Mouse (Mus musculus) CH12F3 (cell line): ENCODE results near the gene Mrpl14.

Source experiments
- in situ Hi-C: fragments of 300-500 bp; cut with MboI; formaldehyde crosslinking; loops from 2 replicates; pipeline ENCODE4 v1.14.3; 2020; ENCODE audit warnings: low sequenced_read_pairs

Mrpl14 gene

DNA sequence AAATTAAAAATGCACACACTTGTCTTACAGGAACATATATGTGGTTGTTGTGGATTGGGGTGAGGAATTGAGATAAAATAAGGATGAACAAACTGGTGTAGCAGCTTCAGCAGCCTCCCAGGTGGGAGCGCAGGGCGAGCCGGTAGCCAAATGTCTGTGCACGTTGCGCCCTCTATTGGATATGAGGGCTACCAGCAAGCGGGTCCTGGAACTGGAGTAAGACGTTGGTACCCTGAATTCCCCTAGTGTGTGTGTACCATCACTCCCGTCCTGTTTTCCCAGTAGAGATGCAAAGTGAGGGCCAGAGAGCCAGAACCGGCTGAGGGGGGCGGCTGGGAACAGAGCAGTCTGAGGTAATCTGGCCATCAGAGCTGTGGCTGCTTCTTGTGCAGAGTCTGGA lies 32.2 kb downstream of the Mrpl14 start:
- in situ Hi-C loops: loop anchor here (5.0 kb wide), 1 partner anchor 41 kb away; no protein-coding TSS in a partner anchor

DNA sequence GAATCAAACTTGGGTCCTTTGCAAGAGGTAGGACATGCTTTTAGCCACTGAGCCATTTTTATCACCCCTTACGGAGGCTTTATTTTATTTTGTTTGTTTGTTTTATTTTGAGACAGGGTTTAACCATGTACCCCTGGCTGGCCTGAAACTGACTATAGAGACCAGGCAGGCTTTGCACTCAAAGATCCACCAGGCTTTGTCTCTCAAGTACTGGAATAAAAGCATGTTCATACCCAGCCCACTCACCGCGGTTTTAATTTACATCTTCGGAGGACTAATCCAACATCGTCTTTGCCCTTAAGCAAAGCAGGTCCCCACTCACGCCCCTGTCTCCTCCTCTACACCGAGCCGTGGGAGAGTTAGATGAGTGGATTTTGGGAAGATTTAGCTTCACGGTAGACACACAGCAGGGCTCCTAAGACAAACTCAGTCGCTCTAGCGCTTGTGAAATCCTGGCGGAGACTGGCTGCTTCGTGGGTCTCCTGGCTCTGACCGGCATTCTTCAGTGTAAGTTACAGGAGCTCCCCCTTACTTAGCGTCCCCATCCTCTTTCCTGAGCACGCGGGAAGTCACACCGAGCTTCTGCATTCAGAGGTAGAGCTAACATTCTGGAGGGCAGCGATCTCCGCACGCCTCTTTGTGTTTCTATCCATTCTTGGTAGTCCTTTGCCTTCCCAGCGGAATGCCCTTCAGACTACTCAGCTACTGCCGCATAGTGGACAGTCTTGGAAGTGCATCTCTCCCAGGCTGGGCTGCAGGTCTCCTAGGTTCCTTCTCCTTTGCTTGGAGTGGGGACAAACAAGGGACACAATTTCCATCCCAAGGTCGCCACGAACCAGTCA lies 37.8 kb downstream of the Mrpl14 start:
- in situ Hi-C loops: no loop called here

DNA sequence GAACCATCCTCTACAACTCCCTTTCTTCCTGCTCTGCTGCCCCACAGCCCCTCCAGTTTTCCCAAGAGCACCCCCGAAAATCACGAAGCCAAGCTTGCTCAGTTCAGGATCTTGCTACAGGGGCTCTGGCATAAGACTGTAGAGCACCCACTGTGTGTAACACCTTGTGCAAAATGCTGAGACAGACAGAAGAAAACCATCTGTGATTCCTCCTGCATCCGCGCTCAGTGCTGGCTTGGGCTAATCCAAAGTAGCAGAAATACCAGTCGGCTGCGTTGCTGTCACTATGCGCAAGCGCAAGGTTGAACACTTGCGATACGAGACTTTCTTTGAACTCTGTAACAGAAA lies 38.4 kb downstream of the Mrpl14 start:
- in situ Hi-C loops: no loop called here

DNA sequence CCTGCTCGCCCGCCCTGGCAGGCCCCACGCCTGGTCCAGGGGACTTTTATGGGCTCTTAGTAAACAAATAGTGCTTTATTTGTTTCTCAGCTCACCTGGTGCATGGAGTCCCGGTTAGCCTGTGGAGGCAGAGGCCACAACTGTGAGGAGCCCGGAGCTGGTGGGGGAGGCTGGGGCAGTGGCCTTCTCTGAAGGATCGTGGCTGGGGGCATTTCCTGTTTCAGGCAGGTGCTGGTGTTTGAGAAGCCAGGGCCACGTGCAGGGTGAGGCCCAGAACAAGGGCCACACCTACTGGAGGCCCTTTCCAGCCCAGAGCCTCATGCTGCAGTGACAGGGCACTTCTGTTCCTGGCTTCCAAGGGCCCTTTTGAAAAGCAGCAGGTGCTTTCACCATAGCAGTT lies 40.1 kb downstream of the Mrpl14 start:
- in situ Hi-C loops: no loop called here

DNA sequence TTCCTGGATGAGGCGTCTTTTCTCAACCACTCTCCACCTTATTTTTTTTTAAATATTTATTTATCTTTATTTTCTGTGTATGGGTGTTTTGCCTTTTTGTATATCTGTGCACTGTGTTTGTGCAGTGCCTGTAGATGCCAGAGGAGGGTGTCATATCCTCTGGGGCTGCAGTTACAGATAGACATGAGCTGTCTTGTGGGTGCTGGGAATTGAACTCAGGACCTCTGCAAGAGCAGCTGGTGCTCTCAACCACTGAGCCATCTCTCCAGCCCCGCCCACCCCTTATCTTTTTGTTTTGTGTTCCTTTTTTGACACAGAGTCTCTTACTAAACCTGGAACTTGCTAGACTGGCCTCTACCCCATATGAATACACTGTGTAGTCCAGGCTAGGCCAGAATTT lies 41.4 kb downstream of the Mrpl14 start:
- in situ Hi-C loops: no loop called here

DNA sequence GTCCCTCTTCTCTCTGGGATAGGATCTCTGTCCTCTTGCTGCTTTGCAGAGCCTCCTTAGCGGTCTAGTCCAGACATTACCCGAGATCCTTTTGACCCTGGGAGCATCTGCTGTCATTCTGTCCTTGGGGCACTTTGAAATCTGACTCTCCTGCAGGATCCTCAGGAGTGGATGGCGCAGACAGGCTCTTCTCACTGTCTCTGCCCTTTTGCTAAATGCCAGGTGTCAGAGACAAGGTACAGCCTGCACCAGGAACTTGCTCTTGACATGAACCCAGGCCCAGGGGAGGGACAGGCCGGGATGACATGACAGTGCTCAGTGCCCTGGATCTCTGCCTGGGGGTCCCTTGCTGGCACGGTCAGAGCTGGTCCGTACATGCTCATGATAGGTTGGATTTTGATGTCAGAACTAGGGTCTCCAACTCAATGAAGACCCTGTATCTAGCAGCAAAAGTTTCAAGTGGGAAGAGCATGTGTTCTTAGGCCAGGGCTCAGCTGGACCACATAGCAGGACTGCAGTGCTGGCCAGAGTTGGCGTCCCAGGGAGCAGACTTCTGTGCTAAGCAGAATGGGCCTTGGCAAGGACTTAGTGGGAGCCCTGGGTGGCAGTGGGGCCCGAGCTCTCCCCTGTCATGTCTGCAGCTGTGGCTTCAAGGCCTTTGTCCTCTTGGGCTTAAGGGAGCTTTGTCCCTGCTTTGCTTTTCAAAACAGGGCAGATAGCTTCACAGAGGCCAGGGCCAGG lies 42.0 kb downstream of the Mrpl14 start:
- in situ Hi-C loops: no loop called here

DNA sequence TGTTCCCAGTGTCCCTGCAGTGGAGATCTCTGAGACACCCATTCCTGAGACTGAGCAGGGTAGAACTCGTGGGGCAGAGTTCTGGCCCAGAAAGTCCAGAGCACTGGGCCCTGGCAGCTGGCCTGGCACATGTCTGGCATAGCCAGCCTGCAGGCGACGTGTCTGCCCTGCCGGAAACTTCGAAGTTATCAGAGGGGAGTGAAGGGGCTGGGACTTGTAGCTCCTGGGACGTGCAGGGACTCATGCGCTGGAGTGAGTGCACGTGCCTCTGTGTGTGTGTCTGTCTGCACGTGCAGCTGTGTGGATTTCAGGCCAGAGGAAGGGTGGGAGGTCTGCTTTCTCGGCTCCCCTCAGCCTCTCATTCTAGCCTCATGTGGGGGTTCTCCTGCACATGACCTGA lies 43.3 kb downstream of the Mrpl14 start:
- in situ Hi-C loops: no loop called here

DNA sequence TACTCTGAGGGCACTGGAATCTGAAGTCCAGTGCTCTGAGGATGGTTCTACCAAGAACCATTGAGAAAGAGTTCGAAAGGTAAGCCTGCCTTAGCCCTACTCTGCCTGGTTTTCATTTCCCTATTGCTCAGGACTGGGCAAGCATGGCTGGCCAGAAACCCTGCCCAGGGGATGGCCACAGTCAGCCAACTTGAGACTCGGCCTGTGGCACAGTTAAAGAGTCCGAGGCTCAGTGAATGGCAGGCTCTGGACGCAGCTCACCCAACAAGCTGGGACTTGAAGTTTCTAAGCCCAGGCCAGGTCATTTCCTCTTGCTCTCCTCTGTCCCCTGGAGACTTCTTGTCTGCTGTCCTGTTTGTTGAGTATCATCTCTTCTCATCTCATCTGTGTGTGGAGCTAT lies 44.6 kb downstream of the Mrpl14 start:
- in situ Hi-C loops: loop anchor here (5.0 kb wide), 1 partner anchor 302 kb away; the partner anchor contains the start of gene Vegfa

DNA sequence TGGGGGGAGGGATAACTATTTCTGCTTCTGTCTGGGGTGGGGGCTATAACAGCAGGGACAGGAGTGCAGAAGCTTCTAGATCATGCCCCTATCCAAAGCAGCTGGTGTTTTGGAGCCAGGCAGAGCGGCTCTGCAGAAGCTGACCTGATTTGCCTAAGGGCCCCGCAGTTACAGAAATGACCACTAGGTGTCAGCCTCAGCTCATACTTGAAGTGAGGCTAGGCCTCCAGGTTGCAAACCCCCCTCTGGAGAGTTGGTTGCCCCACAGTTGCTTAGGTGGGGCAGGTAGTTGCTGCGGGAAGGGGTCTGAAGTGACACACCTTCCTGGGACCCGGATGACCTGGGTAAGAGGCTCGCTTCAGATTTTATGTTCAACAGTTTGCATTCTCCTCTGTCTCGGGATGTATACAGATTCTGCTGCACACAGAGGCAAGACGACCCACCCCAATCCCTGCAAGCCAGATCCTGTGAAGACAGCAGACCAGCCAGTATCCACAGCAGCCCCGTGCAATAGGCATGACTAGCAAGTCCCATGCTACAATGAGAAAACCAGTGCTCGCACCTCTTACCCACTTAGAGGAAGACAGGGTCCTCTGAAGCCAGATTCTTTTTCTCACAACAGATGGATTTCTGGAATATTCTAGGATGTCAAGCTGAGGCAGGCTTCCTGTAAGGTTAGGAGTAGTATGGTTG lies 45.2 kb downstream of the Mrpl14 start:
- in situ Hi-C loops: loop anchor here (5.0 kb wide), 1 partner anchor 301 kb away; the partner anchor contains the start of gene Vegfa

DNA sequence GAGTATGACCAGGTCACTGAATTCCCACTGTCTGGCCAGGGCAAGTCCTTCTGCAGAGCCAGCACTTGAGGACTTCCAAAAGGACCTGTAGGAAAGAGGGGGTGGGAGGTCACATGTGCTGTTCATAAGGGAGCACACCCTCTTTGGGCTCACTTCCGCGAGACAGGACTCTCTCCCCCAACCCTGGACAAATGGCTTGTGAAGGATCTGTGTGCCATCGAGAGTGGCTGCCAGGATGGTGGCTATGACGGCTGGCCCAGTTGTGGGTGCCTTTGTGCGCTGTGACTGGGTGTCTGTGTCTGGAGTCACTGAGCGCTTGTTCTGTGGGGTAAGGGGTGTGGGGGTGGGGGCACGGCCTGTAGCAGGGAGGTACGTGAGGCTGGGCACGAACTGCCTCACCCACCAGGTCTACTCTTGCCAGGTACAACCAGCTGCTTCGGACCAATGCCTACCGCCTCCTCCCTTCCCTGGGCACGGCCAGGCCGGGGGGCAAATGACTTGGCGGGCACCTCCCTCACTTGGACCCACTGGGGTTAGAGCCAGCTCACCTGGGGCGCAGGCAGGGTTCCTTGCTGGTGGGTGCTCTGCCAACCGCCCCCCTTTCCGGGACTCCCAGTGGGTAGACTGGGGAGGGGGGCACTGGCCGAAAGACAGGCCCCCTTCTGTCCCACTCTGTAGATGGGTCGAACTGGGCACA lies 47.1 kb downstream of the Mrpl14 start:
- in situ Hi-C loops: loop anchor here (5.0 kb wide), 1 partner anchor 299 kb away; the partner anchor contains the start of gene Vegfa

DNA sequence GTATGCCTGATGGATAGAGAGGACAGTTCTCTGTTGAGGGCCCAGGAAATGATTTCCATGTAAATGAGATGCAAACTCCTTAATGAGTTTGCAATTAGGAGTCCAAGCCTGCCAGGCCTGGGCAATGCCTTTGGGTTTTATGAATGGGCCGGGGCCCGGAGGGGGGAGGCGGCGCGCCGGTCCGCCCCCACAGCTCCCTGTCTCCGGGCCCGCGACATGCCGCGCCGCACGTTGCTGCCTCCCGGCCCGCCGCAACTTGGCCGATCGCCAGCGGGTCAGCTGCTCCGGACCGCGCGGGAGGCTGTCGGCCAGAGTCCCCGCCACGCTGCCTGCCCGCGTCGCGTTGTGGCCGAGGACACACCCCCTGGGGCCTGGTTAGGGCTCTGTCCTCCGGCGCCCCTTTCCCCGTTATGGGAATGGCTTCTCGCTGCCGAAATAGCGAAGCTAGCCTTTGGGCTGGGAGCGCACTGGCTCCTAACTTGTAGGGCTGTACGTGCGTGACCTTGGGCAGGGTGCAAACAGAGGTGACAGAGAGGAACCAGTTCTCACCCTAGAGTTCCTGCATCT lies 47.7 kb downstream of the Mrpl14 start, which contains the start of gene 1600014C23Rik:
TSS of gene 1600014C23Rik (minus strand) at position 110 of the 567 bp plus-strand sequence.
- in situ Hi-C loops: loop anchor here (5.0 kb wide), 1 partner anchor 298 kb away; the partner anchor contains the start of gene Vegfa

DNA sequence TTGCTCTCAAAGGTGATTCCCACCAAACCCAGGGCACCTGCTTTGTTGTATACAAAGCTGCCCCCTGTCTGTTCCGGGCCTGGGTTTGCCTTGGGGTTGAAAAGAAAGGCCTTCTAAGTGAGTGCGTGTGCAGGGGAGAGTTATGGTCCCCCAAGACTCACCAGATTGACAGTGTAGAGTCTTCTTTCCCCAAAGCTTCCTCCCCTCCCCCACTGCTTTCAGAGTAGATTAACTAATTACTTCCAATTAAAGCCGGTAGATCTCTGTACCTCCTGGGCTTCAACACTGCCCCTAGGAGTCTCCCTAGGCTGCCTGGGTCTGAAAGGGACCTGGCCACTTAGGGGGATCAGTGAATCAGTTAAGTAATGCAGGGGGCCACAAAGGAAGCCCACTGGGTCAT lies 48.2 kb downstream of the Mrpl14 start:
- in situ Hi-C loops: loop anchor here (5.0 kb wide), 1 partner anchor 298 kb away; the partner anchor contains the start of gene Vegfa

DNA sequence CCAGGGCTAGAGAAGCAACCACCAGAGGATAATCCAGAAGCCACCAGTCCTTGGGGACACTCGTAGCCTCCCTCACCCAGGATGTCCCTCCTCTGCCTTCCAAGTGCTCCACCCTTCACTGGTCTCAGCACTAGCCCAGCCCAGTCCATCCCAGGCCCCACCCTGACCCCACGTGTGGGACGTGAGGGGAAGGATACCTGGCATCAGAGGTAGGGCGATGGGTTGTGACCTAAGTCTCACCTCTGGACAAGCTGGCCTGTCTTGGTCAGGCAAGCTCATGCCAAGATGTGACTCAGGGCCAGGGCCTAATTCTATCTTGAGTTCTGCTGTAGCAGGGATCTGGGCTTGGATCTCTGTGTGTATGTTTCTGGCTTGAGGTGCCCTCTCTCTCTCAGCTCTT lies 48.8 kb downstream of the Mrpl14 start:
- in situ Hi-C loops: loop anchor here (5.0 kb wide), 1 partner anchor 297 kb away; the partner anchor contains the start of gene Vegfa

DNA sequence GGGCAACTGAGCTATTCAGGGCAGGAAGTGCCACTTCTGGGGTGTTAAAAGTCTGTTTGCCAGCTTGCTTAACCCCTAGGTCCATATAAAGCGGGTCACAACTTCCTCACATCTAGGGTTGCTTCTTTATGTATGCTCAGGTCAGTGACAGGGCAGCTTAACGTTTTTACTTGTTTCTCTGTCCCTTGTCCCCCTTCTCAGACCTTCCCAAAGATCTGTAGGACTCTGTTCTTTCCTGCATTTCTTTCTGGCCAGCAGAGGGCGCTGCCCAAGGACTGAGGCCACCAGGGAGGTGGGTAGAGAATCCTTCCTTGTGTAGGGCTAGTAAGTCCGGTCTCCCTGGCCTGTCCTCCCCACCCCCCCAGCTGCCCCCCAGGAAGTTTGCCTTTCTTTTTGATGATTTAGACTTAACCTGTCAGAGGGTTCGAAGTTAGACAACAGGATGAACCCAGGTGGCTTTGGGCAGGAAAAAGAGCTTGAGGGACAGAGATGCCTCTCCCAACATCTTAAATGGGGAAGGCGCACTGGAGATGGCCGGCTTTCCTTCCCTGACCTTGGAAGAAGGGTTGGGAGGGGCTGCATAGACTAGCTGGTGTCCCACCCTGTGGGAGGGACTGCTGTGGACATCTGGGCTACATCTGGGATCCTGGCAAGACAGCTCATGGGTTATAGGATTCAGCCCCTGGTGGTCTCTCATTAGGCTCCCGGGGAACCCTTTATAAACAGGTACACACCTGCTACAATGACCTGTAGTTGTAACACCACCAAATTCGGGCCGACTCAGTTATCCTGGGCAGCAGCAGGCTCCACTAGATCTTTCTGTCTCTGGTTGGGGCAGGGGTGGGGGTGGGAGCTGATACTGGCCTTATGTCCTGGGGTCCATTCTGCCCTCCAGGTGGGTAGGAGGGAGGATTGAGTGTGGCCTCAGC lies 49.5 kb downstream of the Mrpl14 start:
- in situ Hi-C loops: no loop called here

DNA sequence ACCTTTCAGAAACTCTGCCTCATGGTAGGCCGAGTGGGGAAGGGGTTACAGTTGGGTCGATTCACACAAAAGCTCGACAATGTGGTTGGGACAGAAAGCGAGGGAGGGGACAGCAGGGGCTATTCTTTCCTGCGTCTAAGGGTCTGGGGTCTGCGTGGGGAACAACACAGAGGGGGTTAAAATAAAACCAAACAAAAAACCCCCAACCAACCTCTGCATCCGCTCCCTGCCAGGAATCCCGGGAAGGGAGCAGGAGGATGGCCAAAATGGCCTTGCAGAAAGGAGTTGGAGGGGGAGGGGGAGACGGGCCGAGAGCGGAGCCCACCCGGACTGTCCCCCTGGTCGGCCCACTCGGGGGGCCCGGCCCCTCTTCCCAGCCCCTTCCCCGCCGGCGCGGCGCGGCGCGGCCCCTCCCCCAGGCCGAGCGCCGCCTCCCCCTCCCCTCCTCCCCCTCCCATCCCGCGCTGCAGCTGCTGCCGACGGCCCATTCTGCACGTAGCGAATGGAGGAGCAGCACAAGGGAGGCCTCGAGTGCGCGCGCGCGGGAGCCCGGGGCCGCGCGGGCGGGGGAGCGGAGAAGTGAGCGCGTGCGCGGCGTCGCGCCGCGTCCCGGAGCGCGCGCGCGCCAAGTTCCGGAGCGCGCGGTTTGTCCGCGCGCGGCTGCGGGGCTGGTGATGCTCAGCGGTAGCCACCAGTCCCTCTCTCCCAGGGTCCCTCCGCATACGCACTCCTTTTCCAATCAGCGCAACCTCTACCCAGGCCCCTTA lies 50.4 kb downstream of the Mrpl14 start:
- in situ Hi-C loops: no loop called here

DNA sequence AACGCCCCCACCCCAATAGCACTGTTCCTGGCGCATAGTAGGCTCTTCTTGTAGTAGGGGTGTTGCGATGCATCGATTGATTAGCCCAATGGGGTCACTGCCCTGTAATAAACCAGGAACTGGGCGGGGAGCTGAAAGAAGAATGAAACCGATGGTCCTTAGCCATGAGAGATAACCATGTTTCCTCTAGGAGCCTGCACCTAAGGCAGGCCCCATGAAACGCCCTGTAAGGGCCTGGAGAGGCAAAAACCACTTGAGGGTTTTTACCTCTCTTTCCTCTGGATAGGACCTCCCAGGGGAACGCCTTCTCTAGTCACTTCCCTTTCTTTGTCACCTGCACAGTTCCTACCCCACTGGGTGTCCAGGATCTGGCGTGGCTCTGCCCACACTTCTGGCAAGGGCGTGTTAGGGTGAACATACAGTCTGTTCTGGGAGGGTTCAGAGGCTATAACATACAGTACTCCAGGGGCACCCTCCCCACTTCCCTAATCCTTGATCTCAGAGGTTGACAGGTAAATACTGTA lies 51.0 kb downstream of the Mrpl14 start:
- in situ Hi-C loops: no loop called here

DNA sequence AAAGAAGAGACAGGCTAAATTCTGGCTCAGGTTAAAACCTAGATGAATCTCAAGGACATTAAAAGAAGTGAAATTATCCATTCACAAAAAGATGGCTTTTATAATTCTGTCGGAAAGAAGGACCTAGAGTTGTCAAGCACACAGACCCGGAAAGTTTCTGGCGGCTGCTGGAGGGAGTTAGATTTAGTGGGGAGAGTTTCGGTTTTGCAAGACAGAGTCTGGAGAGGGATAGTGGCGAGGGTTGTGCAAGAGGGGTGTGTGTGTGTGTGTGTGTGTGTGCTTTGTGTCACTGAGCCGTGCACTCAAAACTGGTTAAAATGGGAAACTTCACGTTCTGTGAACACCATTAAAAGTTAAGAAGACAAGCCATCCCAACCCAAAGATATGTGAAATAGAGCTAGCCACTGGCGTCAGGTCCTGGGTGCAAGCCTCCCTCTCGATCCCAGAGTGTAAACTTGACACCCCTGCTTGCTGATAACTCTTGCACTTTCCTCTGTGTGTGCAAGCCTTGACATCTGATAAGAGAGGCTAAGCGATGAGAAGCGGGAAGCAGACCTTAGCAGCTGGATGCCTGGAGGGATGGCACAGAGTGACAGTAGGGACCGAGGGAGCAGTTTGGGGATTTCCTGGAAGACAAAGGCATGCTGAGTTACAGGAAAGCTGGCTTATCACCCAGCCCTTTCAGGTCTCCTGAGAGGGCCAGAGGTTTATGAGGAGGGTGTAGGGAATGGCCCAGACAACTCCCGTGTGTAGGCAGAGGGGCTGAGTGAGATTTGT lies 56.4 kb downstream of the Mrpl14 start:
- in situ Hi-C loops: no loop called here
